Mouse (Mus musculus): ENCODE measurements at regions not wholly inside any gene's neighbourhood (a gene's known extent, or its start where the extent isn't known, plus 50 kb on each side); places are given as distances from the start of the nearest gene placed in this dataset.

DNA sequence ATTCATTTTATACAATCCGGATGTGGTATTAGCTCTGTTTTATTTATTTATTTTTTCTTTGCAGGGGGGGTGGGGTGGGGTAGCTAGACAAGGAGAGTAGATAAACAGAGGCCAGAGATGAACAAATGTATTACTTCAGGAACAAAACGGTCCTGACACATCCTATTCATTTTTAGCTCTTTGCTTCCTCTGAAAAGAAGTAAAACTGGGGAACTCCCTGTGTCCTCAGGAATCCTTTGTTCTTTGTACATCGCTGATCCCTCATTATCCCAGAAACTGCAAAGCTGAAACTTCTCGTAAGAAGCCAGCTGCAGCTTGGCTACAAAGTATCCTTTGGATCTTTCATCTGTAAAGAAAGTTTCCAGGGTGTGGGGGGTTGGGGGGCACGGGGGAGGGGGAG, 103.6 kb upstream of the Pfn2 start:
- TF ChIP-seq POLR2A (IDR thresholded peaks at IDR 0.05; ENCODE audit: extremely low read depth, insufficient read depth, low read length) (no peak), CTCF (IDR thresholded peaks at IDR 0.05; ENCODE audit: low read depth, low read length) (no peak)

All from liver, adult 2 months (tissue).